ENCODE assay signal across 19 mouse cellular contexts in the genomic region with DNA sequence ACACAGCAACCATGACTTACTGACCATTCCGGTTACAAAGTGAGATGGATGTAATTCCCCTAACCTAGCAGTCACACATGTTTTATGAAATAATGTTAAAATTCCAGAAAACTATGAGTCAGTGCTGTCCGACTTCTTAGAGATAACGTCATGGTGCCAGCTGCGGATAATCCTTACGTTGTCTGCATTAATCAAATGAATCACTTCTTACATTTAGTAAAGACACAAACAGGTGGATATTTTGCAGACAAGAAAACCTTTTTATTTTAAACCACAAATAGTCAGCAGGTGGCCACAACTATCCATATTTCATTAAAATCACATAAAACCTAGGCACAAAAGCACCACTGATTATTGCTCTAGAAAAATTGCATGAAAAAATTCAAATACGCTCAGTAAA.
"Had no signal": no experiment of that assay in that cellular context is flagged by ENCODE, and none has a peak within 500 bp of the region (broad histone marks: within the 10 kb centered on the region; RNA-seq: fewer than 3 reads in every experiment).

No protein-coding gene starts in this region.

- DNase-seq: gastrocnemius, postnatal 14 days; heart, adult 2 months; heart, postnatal 10 days; heart, postnatal 4 days; kidney, adult 18-20 months; kidney, adult 8-10 months; kidney, postnatal 10 days; kidney, postnatal 25 days; kidney, postnatal 4 days; left cerebral cortex, postnatal 4 days had no signal

- H3K27me3 ChIP-seq: hindbrain, embryonic 12.5 days; intestine, embryonic 15.5 days; liver, embryonic 12.5 days had no signal

- H3K36me3 ChIP-seq: hindbrain, embryonic 10.5 days; hindbrain, embryonic 12.5 days; intestine, embryonic 15.5 days; liver, embryonic 12.5 days had no signal

- H3K4me2 ChIP-seq: heart, embryonic 11.5 days; hindbrain, embryonic 12.5 days; hindbrain, embryonic 14.5 days; intestine, embryonic 15.5 days; limb, embryonic 13.5 days; limb, embryonic 15.5 days; liver, embryonic 12.5 days had no signal

- H3K4me3 ChIP-seq: heart, adult 2 months; hindbrain, embryonic 10.5 days; hindbrain, embryonic 12.5 days; intestine, embryonic 15.5 days; layer of hippocampus, adult 2 months; limb, embryonic 13.5 days; limb, embryonic 15.5 days; liver, embryonic 12.5 days had no signal
